ENCODE assay signal across 8 mouse cellular contexts in genomic region chr14:98169421-98170076, GRCm38 (mm10). TPM values are rescaled to one million over a fixed set of nuclear protein-coding genes. Genes with fewer than 3 reads are reported as not detected.
A peak's percentile ranks its signal among the peaks of the same experiment; 100 is the strongest.
DNase-seq lines count a peak whose midpoint lies in the region; ATAC-seq and TF ChIP-seq lines count a peak whose summit lies in the region.

Gene Dach1, minus strand, starts transcription at chr14:98169765.

- no peak for TF ChIP-seq EP300 in liver, postnatal 0 days (IDR thresholded peaks at IDR 0.05; ENCODE audit: low read depth)

- DNase-seq in thymus, adult 2 months: peak; percentile 2
- no peak for DNase-seq in thymus, postnatal 25 days
- DNase-seq in embryonic facial prominence, embryonic 11.5 days (ENCODE audit: low spot score): peak; percentile 83
- DNase-seq in liver, postnatal 0 days: peak; percentile 35
- peak; percentile 45 for DNase-seq in yolk sac, embryonic 10.5 days (ENCODE audit: low spot score)

- H3K4me3 ChIP-seq in thymus, adult 2 months (ENCODE audit: control insufficient read depth, insufficient read depth, low read length): peak within 1 kb of the TSS; percentile 35
- peak within 1 kb of the TSS; percentile 56 for H3K4me3 ChIP-seq in embryonic facial prominence, embryonic 11.5 days (ENCODE audit: low read depth, low read length)
- H3K4me3 ChIP-seq in heart, embryonic 13.5 days: peak within 1 kb of the TSS; percentile 83
- H3K4me3 ChIP-seq in kidney, embryonic 16.5 days (ENCODE audit: low read length): peak within 1 kb of the TSS; percentile 90
- H3K4me3 ChIP-seq in liver, postnatal 0 days (ENCODE audit: low read depth, low read length): peak within 1 kb of the TSS; percentile 58
- peak within 1 kb of the TSS; percentile 91 for H3K4me3 ChIP-seq in neural tube, embryonic 13.5 days

- WGBS in thymus, adult 2 months: under 1% methylated on average over 31 of the region's 32 CpGs
- WGBS in embryonic facial prominence, embryonic 11.5 days: 2% methylated on average over 28 of the region's 32 CpGs
- WGBS in heart, embryonic 13.5 days: 0% methylated on average over 30 of the region's 32 CpGs
- under 1% methylated on average over 30 of the region's 32 CpGs for WGBS in kidney, embryonic 16.5 days
- under 1% methylated on average over 32 of the region's 32 CpGs for WGBS in liver, postnatal 0 days (ENCODE audit: insufficient replicate concordance)
- under 1% methylated on average over 32 of the region's 32 CpGs for WGBS in neural tube, embryonic 13.5 days

- H3K27ac ChIP-seq in thymus, adult 2 months (ENCODE audit: control insufficient read depth, insufficient read depth, low read length): no peak within 1 kb of the TSS
- peak within 1 kb of the TSS; percentile 84 for H3K27ac ChIP-seq in embryonic facial prominence, embryonic 11.5 days (replicated peaks; ENCODE audit: low read depth, low read length)
- H3K27ac ChIP-seq in heart, embryonic 13.5 days (replicated peaks): peak within 1 kb of the TSS; percentile 84
- H3K27ac ChIP-seq in kidney, embryonic 16.5 days (ENCODE audit: low read length): peak within 1 kb of the TSS; percentile 91
- H3K27ac ChIP-seq in liver, postnatal 0 days (ENCODE audit: low read depth): peak within 1 kb of the TSS; percentile 44; the same call in 1 of the 2 replicates
- H3K27ac ChIP-seq in neural tube, embryonic 13.5 days (replicated peaks): peak within 1 kb of the TSS; percentile 97

- peak within 1 kb of the TSS; percentile 86 for H3K9ac ChIP-seq in embryonic facial prominence, embryonic 11.5 days (replicated peaks; ENCODE audit: low read length)
- H3K9ac ChIP-seq in heart, embryonic 13.5 days: peak within 1 kb of the TSS; percentile 89
- peak within 1 kb of the TSS; percentile 99 for H3K9ac ChIP-seq in kidney, embryonic 16.5 days (replicated peaks; ENCODE audit: low read length)
- peak within 1 kb of the TSS; percentile 45 for H3K9ac ChIP-seq in liver, postnatal 0 days (replicated peaks)
- H3K9ac ChIP-seq in neural tube, embryonic 13.5 days: peak within 1 kb of the TSS; percentile 96

- H3K9me3 ChIP-seq in embryonic facial prominence, embryonic 11.5 days (replicated peaks; ENCODE audit: control insufficient read depth, low read length): no peaks in the 10 kb centered on the region
- H3K9me3 ChIP-seq in heart, embryonic 13.5 days: no peaks in the 10 kb centered on the region
- no peaks in the 10 kb centered on the region for H3K9me3 ChIP-seq in kidney, embryonic 16.5 days (ENCODE audit: low read length)
- no peaks in the 10 kb centered on the region for H3K9me3 ChIP-seq in liver, postnatal 0 days (ENCODE audit: low read length)
- H3K9me3 ChIP-seq in neural tube, embryonic 13.5 days: no peaks in the 10 kb centered on the region

- no peaks in the 10 kb centered on the region; the same call in 1 of the 2 replicates for H3K4me1 ChIP-seq in thymus, adult 2 months (replicated peaks; ENCODE audit: control insufficient read depth, insufficient read depth, low read length)
- no peaks in the 10 kb centered on the region for H3K4me1 ChIP-seq in embryonic facial prominence, embryonic 11.5 days (ENCODE audit: control insufficient read depth, insufficient read depth, low read length)
- peaks cover 6% of the 10 kb centered on the region; the same call in 1 of the 2 replicates for H3K4me1 ChIP-seq in heart, embryonic 13.5 days
- H3K4me1 ChIP-seq in kidney, embryonic 16.5 days (ENCODE audit: insufficient read depth, low read length): peaks cover 9% of the 10 kb centered on the region
- peaks cover 13% of the 10 kb centered on the region for H3K4me1 ChIP-seq in liver, postnatal 0 days (ENCODE audit: insufficient read depth)
- peaks cover 48% of the 10 kb centered on the region for H3K4me1 ChIP-seq in neural tube, embryonic 13.5 days (replicated peaks)

- TF ChIP-seq CTCF in thymus, adult 2 months (IDR thresholded peaks at IDR 0.05; ENCODE audit: borderline replicate concordance, control insufficient read depth, extremely low read depth, insufficient read depth, low read length, poor library complexity): no peak
- no peak for TF ChIP-seq CTCF in liver, postnatal 0 days (IDR thresholded peaks at IDR 0.05; ENCODE audit: low read depth)

- H3K36me3 ChIP-seq in thymus, adult 2 months (ENCODE audit: control insufficient read depth, insufficient read depth, low read length): no peaks in the 10 kb centered on the region
- H3K36me3 ChIP-seq in embryonic facial prominence, embryonic 11.5 days (replicated peaks; ENCODE audit: control insufficient read depth, insufficient read depth, low read depth, low read length): no peaks in the 10 kb centered on the region
- H3K36me3 ChIP-seq in heart, embryonic 13.5 days: no peaks in the 10 kb centered on the region
- no peaks in the 10 kb centered on the region for H3K36me3 ChIP-seq in kidney, embryonic 16.5 days (ENCODE audit: insufficient read depth, low read length)
- no peaks in the 10 kb centered on the region for H3K36me3 ChIP-seq in liver, postnatal 0 days (replicated peaks; ENCODE audit: insufficient read depth, low read length)
- H3K36me3 ChIP-seq in neural tube, embryonic 13.5 days: no peaks in the 10 kb centered on the region

- TF ChIP-seq POLR2A in thymus, adult 2 months (IDR thresholded peaks at IDR 0.05; ENCODE audit: control insufficient read depth, extremely low read depth, insufficient read depth, low read length, poor library complexity): no peak

- H3K27me3 ChIP-seq in thymus, adult 2 months (ENCODE audit: control insufficient read depth, insufficient read depth, low read length): peaks cover 4% of the 10 kb centered on the region; the same call in 1 of the 2 replicates
- H3K27me3 ChIP-seq in embryonic facial prominence, embryonic 11.5 days (ENCODE audit: control insufficient read depth, insufficient read depth, low read length): no peaks in the 10 kb centered on the region
- H3K27me3 ChIP-seq in heart, embryonic 13.5 days (replicated peaks): no peaks in the 10 kb centered on the region
- no peaks in the 10 kb centered on the region for H3K27me3 ChIP-seq in kidney, embryonic 16.5 days (ENCODE audit: insufficient read depth, low read length)
- peaks cover 44% of the 10 kb centered on the region for H3K27me3 ChIP-seq in liver, postnatal 0 days (ENCODE audit: insufficient read depth, low read length)
- no peaks in the 10 kb centered on the region for H3K27me3 ChIP-seq in neural tube, embryonic 13.5 days

- ATAC-seq in embryonic facial prominence, embryonic 11.5 days (replicated peaks; ENCODE audit: insufficient number of reproducible peaks, low FRiP score, low TSS enrichment, low read depth): peak; percentile 76
- ATAC-seq in heart, embryonic 13.5 days (ENCODE audit: extremely low read depth, insufficient number of reproducible peaks, low FRiP score, low TSS enrichment): 0 out of 2 replicates have a peak, but pooled peaks have one; percentile 64
- peak; percentile 91 for ATAC-seq in kidney, embryonic 16.5 days (ENCODE audit: low FRiP score, low TSS enrichment)
- ATAC-seq in liver, postnatal 0 days: peak; percentile 76
- ATAC-seq in neural tube, embryonic 13.5 days (ENCODE audit: low read depth): peak; percentile 71

- H3K4me2 ChIP-seq in embryonic facial prominence, embryonic 11.5 days (ENCODE audit: low read depth, low read length): peak within 1 kb of the TSS; percentile 79
- H3K4me2 ChIP-seq in heart, embryonic 13.5 days: peak within 1 kb of the TSS; percentile 89
- H3K4me2 ChIP-seq in kidney, embryonic 16.5 days (replicated peaks; ENCODE audit: low read depth, low read length): peak within 1 kb of the TSS; percentile 69
- peak within 1 kb of the TSS; percentile 81 for H3K4me2 ChIP-seq in liver, postnatal 0 days (ENCODE audit: low read depth, low read length)
- peak within 1 kb of the TSS; percentile 75 for H3K4me2 ChIP-seq in neural tube, embryonic 13.5 days

RNA-seq across cellular contexts. Expression of gene Dach1, which starts in this region (rescaled TPM):
- 0.38 and 0.42 TPM in 2 replicates for polyA plus RNA-seq in thymus, adult 2 months (2012; rRNA removed)
- 11.5 TPM in 2 replicates for polyA plus RNA-seq in embryonic facial prominence, embryonic 11.5 days (2014; fragmentation: Nextera tagmentation; extraction: Ambion mirVana)
- polyA plus RNA-seq in heart, embryonic 13.5 days (2015; fragmentation: Nextera tagmentation; extraction: Ambion mirVana): 1.8 TPM in 2 replicates
- polyA plus RNA-seq in kidney, embryonic 16.5 days (2015; fragmentation: Nextera tagmentation; extraction: Ambion mirVana): 17.0 and 20.4 TPM in 2 replicates
- polyA plus RNA-seq in liver, postnatal 0 days (2015; fragmentation: Nextera tagmentation; extraction: Ambion mirVana): 0.36 and 0.39 TPM in 2 replicates
- 18.7 and 19.5 TPM in 2 replicates for polyA plus RNA-seq in neural tube, embryonic 13.5 days (2015; fragmentation: Nextera tagmentation; extraction: Ambion mirVana)

Comparison
In these comparisons a context has a peak if more than half of its experiments do, and no peak if none do; other contexts are left out.
1. Peak in DNase-seq and H3K4me3 ChIP-seq in thymus, adult 2 months; RNA of the gene not detected or under 1 TPM.
2. Peak in DNase-seq, ATAC-seq, H3K4me3 ChIP-seq, H3K27ac ChIP-seq, H3K9ac ChIP-seq and H3K4me2 ChIP-seq in liver, postnatal 0 days; RNA of the gene not detected or under 1 TPM.
3. H3K4me3 ChIP-seq: peak in every context shown above with its lines; median percentile 91 in neural tube, embryonic 13.5 days; 90 in kidney, embryonic 16.5 days; 83 in heart, embryonic 13.5 days; 58 in liver, postnatal 0 days; 56 in embryonic facial prominence, embryonic 11.5 days; 35 in thymus, adult 2 months.
4. H3K9ac ChIP-seq: peak in every context shown above with its lines; median percentile 99 in kidney, embryonic 16.5 days; 96 in neural tube, embryonic 13.5 days; 89 in heart, embryonic 13.5 days; 86 in embryonic facial prominence, embryonic 11.5 days; 45 in liver, postnatal 0 days.